Mouse (Mus musculus) forebrain, postnatal 0 days (tissue): ENCODE measurements around the gene Cd302. TPM values are rescaled to one million over a fixed set of nuclear protein-coding genes. Genes with fewer than 3 reads are reported as not detected.

Experiments used
- ATAC-seq: fragments of 200-750 bp; cut with Nextera tagmentation; 2 replicates; pipeline ENCODE4 v1.8.0; 2017; ENCODE audit warnings: mild to moderate bottlenecking, moderate library complexity
- DNase-seq: peaks from one replicate; pipeline ENCODE4 v3.0.0-alpha.2; 2015
- H3K27ac ChIP-seq: fragments of 300-500 bp; sonication (generic); 2 replicates; pipeline ENCODE4 v1.5.1; 2014; ENCODE audit warnings: low read depth, mild to moderate bottlenecking, antibody characterized with exemption, low read length, moderate library complexity, mixed read lengths
- H3K27me3 ChIP-seq: fragments of 300-500 bp; sonication (generic); 2 replicates; pipeline ENCODE4 v1.6.1; 2014; ENCODE audit warnings: mild to moderate bottlenecking, low read length, mixed read lengths; ENCODE audit not compliant: insufficient read depth
- H3K36me3 ChIP-seq: fragments of 300-500 bp; sonication (generic); 2 replicates; pipeline ENCODE4 v1.6.1; 2014; ENCODE audit warnings: mild to moderate bottlenecking, moderate library complexity; ENCODE audit not compliant: insufficient read depth
- H3K4me1 ChIP-seq: fragments of 300-500 bp; sonication (generic); 2 replicates; pipeline ENCODE4 v1.6.1; 2014; ENCODE audit warnings: antibody characterized with exemption; ENCODE audit not compliant: insufficient read depth
- H3K4me2 ChIP-seq: fragments of 300-500 bp; sonication (generic); 2 replicates; pipeline ENCODE4 v1.6.1; 2014; ENCODE audit warnings: low read depth, mild to moderate bottlenecking, moderate library complexity
- H3K4me3 ChIP-seq: fragments of 300-500 bp; sonication (generic); 2 replicates; pipeline ENCODE4 v1.5.1; 2014; ENCODE audit warnings: low read depth, low read length, mixed read lengths
- H3K9ac ChIP-seq: fragments of 300-500 bp; sonication (generic); 2 replicates; pipeline ENCODE4 v1.6.1; 2014; ENCODE audit warnings: mild to moderate bottlenecking
- H3K9me3 ChIP-seq: fragments of 300-500 bp; sonication (generic); 2 replicates; pipeline ENCODE4 v1.6.1; 2016; ENCODE audit warnings: low read length
- CTCF ChIP-seq: sonication (generic); IDR thresholded peaks from 2 replicates; pipeline ENCODE4 v1.5.1; 2016; ENCODE audit warnings: antibody characterized with exemption, control low read depth, low read depth
- WGBS: fragments of 180-500 bp; shearing (Covaris S2); extraction: QIAGEN DNeasy Blood & Tissue Kit; methylation state at CpG from one replicate; pipeline ENCODE4 v1.1.7; 2014; 5-methylcytosine and 5-hydroxymethylcytosine counted together
- polyA plus RNA-seq: library from polyadenylated mRNA; unstranded; fragments of >200 nt; fragmentation: Nextera tagmentation; extraction: Ambion mirVana; gene quantifications from 2 replicates; pipeline ENCODE4 v1.2.1, GENCODE M21; 2015
- total RNA-seq: library from RNA; depleted of rRNA; stranded (reverse); fragments of >200 nt; gene quantifications from 2 replicates; pipeline ENCODE4 v1.2.3, GENCODE M21; 2014

The Cd302 gene
- total and polyA plus RNA-seq, 2 experiments from 2014 or later: 5.8 to 19.3 TPM

GRCm38 (mm10) chr2:60283208-60283750 is 1.0 kb downstream of the Cd302 start:
- 7% methylated on average over 9 of the region's 9 CpGs for WGBS
- Histone ChIP-seq H3K9ac (peak overlapping the region; percentile 42; the same call in 1 of the 2 replicates), H3K36me3 (no peaks in the 10 kb centered on the region), H3K4me1 (0 out of 2 replicates have a peak, but pooled peaks cover 5% of the 10 kb centered on the region), H3K9me3 (no peaks in the 10 kb centered on the region), H3K4me3 (peak overlapping the region; percentile 47), H3K4me2 (peak overlapping the region; percentile 97), H3K27ac (no peak overlapping the region), H3K27me3 (no peaks in the 10 kb centered on the region)
- no peak for TF ChIP-seq CTCF
- DNase-seq: peak; percentile 19
- ATAC-seq: peak; percentile 14; the same call in 1 of the 2 replicates

DNA sequence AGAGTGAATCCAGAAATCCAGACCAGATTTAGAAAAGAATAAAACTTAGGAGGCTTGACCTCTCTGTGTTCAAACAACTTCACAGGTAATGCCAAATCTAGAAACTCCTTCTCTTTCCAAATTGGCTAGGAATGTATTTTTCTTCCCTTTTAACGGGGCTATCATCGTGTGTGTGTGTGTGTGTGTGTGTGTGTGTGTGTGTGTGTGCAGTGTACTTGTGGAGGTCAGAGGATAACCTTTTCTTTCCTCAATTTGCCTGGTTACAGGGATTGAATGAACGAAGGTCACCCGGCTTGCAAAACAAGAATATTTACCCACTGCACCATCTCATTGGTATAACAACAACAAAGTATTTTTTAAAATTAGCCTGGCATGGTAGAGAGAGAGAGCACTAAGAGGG is 1.7 kb downstream of the Cd302 start:
- ATAC-seq (no peak), DNase-seq (no peak)
- H3K4me2 ChIP-seq: no peak overlapping the region
- WGBS: 78% methylated on average over 4 of the region's 4 CpGs
- H3K4me1 ChIP-seq: 0 out of 2 replicates have a peak, but pooled peaks cover 5% of the 10 kb centered on the region
- H3K27ac ChIP-seq: no peak overlapping the region
- no peaks in the 10 kb centered on the region for H3K9me3 ChIP-seq
- no peak overlapping the region for H3K9ac ChIP-seq
- H3K27me3 ChIP-seq: no peaks in the 10 kb centered on the region
- H3K36me3 ChIP-seq: no peaks in the 10 kb centered on the region
- no peak overlapping the region for H3K4me3 ChIP-seq
- TF ChIP-seq CTCF: no peak

- WGBS: 92% methylated on average over 4 of the region's 4 CpGs
- no peak for ATAC-seq
- TF ChIP-seq CTCF: no peak
These were observed 5.7 kb downstream of the Cd302 start for GRCm38 (mm10) chr2:60278627-60279026.

GRCm38 (mm10) chr2:60269856-60270479 is 14.3 kb downstream of the Cd302 start:
- DNase-seq: no peak
- Histone ChIP-seq H3K4me3 (no peak overlapping the region), H3K9ac (no peak overlapping the region), H3K9me3 (no peaks in the 10 kb centered on the region), H3K27ac (no peak overlapping the region), H3K4me2 (no peak overlapping the region), H3K27me3 (no peaks in the 10 kb centered on the region), H3K36me3 (no peaks in the 10 kb centered on the region), H3K4me1 (no peaks in the 10 kb centered on the region)
- ATAC-seq: no peak
- no peak for TF ChIP-seq CTCF
- 96% methylated on average over 14 of the region's 14 CpGs for WGBS

More at GRCm38 (mm10) chr2:60278627-60279026, 5.7 kb downstream of the Cd302 start:
- no peak overlapping the region for H3K9ac ChIP-seq
- DNase-seq: no peak
- H3K4me1 ChIP-seq: 0 out of 2 replicates have a peak, but pooled peaks cover 2% of the 10 kb centered on the region
- no peaks in the 10 kb centered on the region for H3K36me3 ChIP-seq
- no peaks in the 10 kb centered on the region for H3K9me3 ChIP-seq
- H3K27me3 ChIP-seq: no peaks in the 10 kb centered on the region
- no peak overlapping the region for H3K4me2 ChIP-seq
- no peak overlapping the region for H3K27ac ChIP-seq
- no peak overlapping the region for H3K4me3 ChIP-seq

DNA sequence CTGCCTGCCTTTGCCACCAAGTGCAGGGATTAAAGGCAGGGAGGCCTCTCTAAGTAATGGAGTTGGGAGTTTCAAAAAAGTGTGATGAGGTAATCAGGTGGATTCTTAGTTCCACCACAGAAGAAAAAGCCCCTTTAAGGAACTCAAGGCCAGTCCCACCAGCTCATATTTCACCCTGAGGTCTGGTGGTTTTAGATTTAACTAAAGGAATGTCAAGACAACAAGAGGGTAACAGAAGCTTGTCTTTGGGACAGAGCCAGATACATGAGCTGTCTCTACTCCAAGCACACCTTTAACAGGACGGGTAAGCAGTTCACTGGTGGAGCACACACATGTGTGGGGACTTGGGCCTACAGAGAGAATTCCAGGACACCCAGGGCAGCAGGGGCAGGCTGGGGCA is 16.7 kb downstream of the Cd302 start:
- H3K9ac ChIP-seq: no peak overlapping the region
- 71% methylated on average over 1 of the region's 1 CpGs for WGBS
- no peak overlapping the region for H3K4me3 ChIP-seq
- H3K9me3 ChIP-seq: no peaks in the 10 kb centered on the region
- no peak overlapping the region for H3K27ac ChIP-seq
- H3K4me2 ChIP-seq: no peak overlapping the region
- ATAC-seq (no peak), DNase-seq (no peak)
- TF ChIP-seq CTCF: no peak
- no peaks in the 10 kb centered on the region for H3K4me1 ChIP-seq
- H3K27me3 ChIP-seq: no peaks in the 10 kb centered on the region
- H3K36me3 ChIP-seq: no peaks in the 10 kb centered on the region

GRCm38 (mm10) chr2:60260621-60261350 is 23.5 kb downstream of the Cd302 start:
- Histone ChIP-seq H3K9me3 (no peaks in the 10 kb centered on the region), H3K4me3 (no peak overlapping the region), H3K4me1 (no peaks in the 10 kb centered on the region), H3K9ac (no peak overlapping the region), H3K4me2 (no peak overlapping the region), H3K27ac (no peak overlapping the region), H3K36me3 (no peaks in the 10 kb centered on the region), H3K27me3 (no peaks in the 10 kb centered on the region)
- no peak for TF ChIP-seq CTCF
- ATAC-seq (no peak), DNase-seq (no peak)
- 75% methylated on average over 5 of the region's 5 CpGs for WGBS

DNA sequence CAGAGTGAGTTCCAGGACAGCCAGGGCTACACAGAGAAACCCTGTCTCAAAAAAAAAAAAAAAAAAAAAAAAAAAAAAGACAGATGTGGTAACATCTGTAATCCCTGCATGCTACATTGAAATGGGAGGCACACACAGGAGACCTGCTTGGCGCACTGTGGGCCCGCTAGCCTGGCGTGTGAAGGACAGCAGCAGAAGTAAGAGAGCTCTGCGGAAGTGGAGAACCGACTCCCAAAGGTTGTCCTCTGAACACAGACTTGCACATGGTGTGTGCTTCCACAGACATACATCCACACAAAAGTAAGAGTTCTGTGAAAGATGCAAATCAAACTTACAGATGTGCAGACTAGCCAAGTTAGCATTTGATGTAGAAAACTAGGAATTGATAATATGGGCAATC is 25.1 kb downstream of the Cd302 start:
- no peak for TF ChIP-seq CTCF
- Histone ChIP-seq H3K36me3 (no peaks in the 10 kb centered on the region), H3K9me3 (no peaks in the 10 kb centered on the region), H3K4me1 (no peaks in the 10 kb centered on the region), H3K9ac (no peak overlapping the region), H3K27ac (no peak overlapping the region), H3K4me2 (no peak overlapping the region), H3K4me3 (no peak overlapping the region), H3K27me3 (no peaks in the 10 kb centered on the region)
- no peak for DNase-seq
- ATAC-seq: no peak
- 98% methylated on average over 5 of the region's 5 CpGs for WGBS
